Mouse (Mus musculus) MEL (cell line): Measurements from ENCODE around the gene 2810021J22Rik. TPM values are rescaled to one million over a fixed set of nuclear protein-coding genes. Genes with fewer than 3 reads are reported as not detected.

ENCODE experiments used
- DNase-seq: peaks from one replicate; pipeline ENCODE4 v3.0.0; 2011; ENCODE audit warnings: low read depth, low spot score
- H3K27ac ChIP-seq: 2 replicates; pipeline ENCODE4 v1.5.1; 2012; ENCODE audit warnings: low read depth, mild to moderate bottlenecking, control low read depth, low read length, moderate library complexity; ENCODE audit not compliant: control insufficient read depth
- H3K27me3 ChIP-seq, 2 experiments: fragments of 150-350 bp in 1 of 2; sonication (generic) in 1 of 2; 2 replicates each; pipeline ENCODE4 v1.6.1; 2012; ENCODE audit warnings: low read length in 2 of 2, mild to moderate bottlenecking in 2 of 2, improper control_type of control experiment in 1 of 2, moderate library complexity in 1 of 2; ENCODE audit not compliant: insufficient read depth in 2 of 2, control insufficient read depth in 1 of 2
- H3K36me3 ChIP-seq, 2 experiments: 2 replicates each; pipeline ENCODE4 v1.6.1; 2012 to 2014; ENCODE audit warnings: low read length in 2 of 2, improper control_type of control experiment in 1 of 2, inconsistent platforms in 1 of 2, mild to moderate bottlenecking in 1 of 2; ENCODE audit not compliant: insufficient read depth in 2 of 2, control insufficient read depth in 1 of 2
- H3K4me1 ChIP-seq, 2 experiments: fragments of 150-350 bp in 1 of 2; sonication (generic) in 1 of 2; 2 replicates each; pipeline ENCODE4 v1.6.1; 2012; ENCODE audit warnings: low read length in 2 of 2, improper control_type of control experiment in 1 of 2, mild to moderate bottlenecking in 1 of 2; ENCODE audit not compliant: insufficient read depth in 2 of 2, control insufficient read depth in 1 of 2
- H3K4me3 ChIP-seq, 2 experiments: fragments of 150-350 bp in 1 of 2; sonication (generic) in 1 of 2; 2 replicates each; pipeline ENCODE4 v1.5.1; 2012; ENCODE audit warnings: low read depth in 2 of 2, low read length in 2 of 2, mild to moderate bottlenecking in 2 of 2, moderate library complexity in 2 of 2, control low read depth in 1 of 2, improper control_type of control experiment in 1 of 2; ENCODE audit not compliant: control insufficient read depth in 1 of 2, insufficient read depth in 1 of 2
- H3K79me2 ChIP-seq: 2 replicates; pipeline ENCODE4 v1.6.1; 2012; ENCODE audit warnings: mild to moderate bottlenecking, low read length, moderate library complexity; ENCODE audit not compliant: control insufficient read depth, poor library complexity, insufficient read depth
- H3K9ac ChIP-seq: 2 replicates; pipeline ENCODE4 v1.6.1; 2012; ENCODE audit warnings: low read depth, mild to moderate bottlenecking, control low read depth, low read length, moderate library complexity; ENCODE audit not compliant: control insufficient read depth, poor library complexity, severe bottlenecking
- H3K9me3 ChIP-seq: fragments of 150-350 bp; sonication (generic); replicated peaks from 2 replicates; pipeline ENCODE4 v1.6.1; 2012; ENCODE audit warnings: mild to moderate bottlenecking, low read length, improper control_type of control experiment, moderate library complexity; ENCODE audit not compliant: insufficient read depth
- CTCF ChIP-seq, 3 experiments: IDR thresholded peaks in 2 of 3; conservative IDR thresholded peaks in 1 of 3; 2 replicates each; pipeline ENCODE4 v1.5.1; 2011 to 2012; ENCODE audit warnings: low read length in 3 of 3, low read depth in 2 of 3, mild to moderate bottlenecking in 2 of 3, improper control_type of control experiment in 1 of 3, inconsistent platforms in 1 of 3, mixed read lengths in 1 of 3, moderate library complexity in 1 of 3; ENCODE audit not compliant: control insufficient read depth in 1 of 3, insufficient read depth in 1 of 3, poor library complexity in 1 of 3, severe bottlenecking in 1 of 3
- ETS1 ChIP-seq: IDR thresholded peaks from 2 replicates; pipeline ENCODE4 v1.6.1; 2012; ENCODE audit warnings: low read depth, mild to moderate bottlenecking, inconsistent platforms, low read length, improper control_type of control experiment, moderate library complexity
- GATA1 ChIP-seq: IDR thresholded peaks from 2 replicates; pipeline ENCODE4 v1.6.1; 2011; ENCODE audit warnings: low read depth, low read length, improper control_type of control experiment
- HCFC1 ChIP-seq: IDR thresholded peaks from 2 replicates; pipeline ENCODE4 v1.6.1; 2012; ENCODE audit warnings: low read depth, mild to moderate bottlenecking, inconsistent platforms, low read length, improper control_type of control experiment, moderate library complexity
- KAT2A ChIP-seq: conservative IDR thresholded peaks from 2 replicates; pipeline ENCODE4 v1.6.1; 2012; ENCODE audit warnings: low read depth, low read length, improper control_type of control experiment, inconsistent platforms
- MAZ ChIP-seq: IDR thresholded peaks from 2 replicates; pipeline ENCODE4 v1.6.1; 2012; ENCODE audit warnings: low read depth, mild to moderate bottlenecking, inconsistent platforms, low read length, improper control_type of control experiment
- MEF2A ChIP-seq: IDR thresholded peaks from 2 replicates; pipeline ENCODE4 v1.6.1; 2014; ENCODE audit warnings: low read depth, mild to moderate bottlenecking, inconsistent platforms, low read length, improper control_type of control experiment; ENCODE audit not compliant: poor library complexity, insufficient replicate concordance, severe bottlenecking; ENCODE audit errors: extremely low read depth
- MXI1 ChIP-seq: IDR thresholded peaks from 2 replicates; pipeline ENCODE4 v1.6.1; 2011; ENCODE audit warnings: mild to moderate bottlenecking, low read depth, low read length, improper control_type of control experiment
- MYC ChIP-seq: IDR thresholded peaks from 2 replicates; pipeline ENCODE4 v1.6.1; 2011; ENCODE audit warnings: low read depth, mild to moderate bottlenecking, low read length, improper control_type of control experiment, moderate library complexity
- NELFE ChIP-seq: IDR thresholded peaks from 2 replicates; pipeline ENCODE4 v1.6.1; 2011; ENCODE audit warnings: low read depth, low read length, improper control_type of control experiment
- POLR2A ChIP-seq, 2 experiments: IDR thresholded peaks; 2 replicates each; pipeline ENCODE4 v1.6.1; 2011 to 2012; ENCODE audit warnings: low read length in 2 of 2, mild to moderate bottlenecking in 2 of 2, control low read depth in 1 of 2, improper control_type of control experiment in 1 of 2, low read depth in 1 of 2, moderate library complexity in 1 of 2; ENCODE audit not compliant: control insufficient read depth in 1 of 2, insufficient read depth in 1 of 2, poor library complexity in 1 of 2
- POLR2AphosphoS2 ChIP-seq: IDR thresholded peaks from 2 replicates; pipeline ENCODE4 v1.6.1; 2011; ENCODE audit warnings: low read length, improper control_type of control experiment
- RAD21 ChIP-seq: IDR thresholded peaks from 2 replicates; pipeline ENCODE4 v1.6.1; 2011; ENCODE audit warnings: mild to moderate bottlenecking, low read depth, low read length, improper control_type of control experiment
- SMC3 ChIP-seq: IDR thresholded peaks from 2 replicates; pipeline ENCODE4 v1.6.1; 2011; ENCODE audit warnings: low read depth, low read length, improper control_type of control experiment
- TBP ChIP-seq: IDR thresholded peaks from 2 replicates; pipeline ENCODE4 v1.8.0; 2011; ENCODE audit warnings: low read depth, low read length, improper control_type of control experiment
- ZMIZ1 ChIP-seq: IDR thresholded peaks from 2 replicates; pipeline ENCODE4 v1.6.1; 2012; ENCODE audit warnings: low read depth, mild to moderate bottlenecking, inconsistent platforms, low read length, improper control_type of control experiment, moderate library complexity
- ZNF384 ChIP-seq: IDR thresholded peaks from 2 replicates; pipeline ENCODE4 v1.6.1; 2012; ENCODE audit warnings: low read depth, mild to moderate bottlenecking, inconsistent platforms, low read length, improper control_type of control experiment
- polyA plus RNA-seq, 2 experiments: library from polyadenylated mRNA; stranded (reverse) in 1 of 2; unstranded in 1 of 2; fragments of >175 nt in 1 of 2; fragments of >200 nt in 1 of 2; gene quantifications; 2 replicates each; pipeline versions ENCODE4 v1.2.1 to v1.2.4; 2012; ENCODE audit warnings: low replicate concordance in 2 of 2, low read depth in 1 of 2; ENCODE audit not compliant: insufficient read length in 2 of 2, insufficient read depth in 1 of 2, missing spikeins in 1 of 2
- total RNA-seq: library from RNA; depleted of rRNA; stranded (reverse); fragments of 300-350 nt; gene quantifications from 2 replicates; pipeline ENCODE4 v1.2.3, GENCODE M21; 2012

The 2810021J22Rik gene
- total and polyA plus RNA-seq, 3 experiments = 5.8 to 6.2 TPM; not detected in 1

GRCm38 (mm10) chr11:58927790-58928651, 61.0 kb downstream of the 2810021J22Rik start (continued):
- TF ChIP-seq POLR2AphosphoS2 = peak; percentile 65; the same call in 1 of the 2 replicates
- 0 out of 2 replicates have a peak, but pooled peaks have one; percentile 31 for TF ChIP-seq MYC
- TF ChIP-seq CTCF (IDR thresholded peaks at IDR 0.05 in 2 of 3, conservative IDR thresholded peaks at IDR 0.05 in 1 of 3; ENCODE audit: control insufficient read depth in 1 of 3, insufficient read depth in 1 of 3, low read depth in 2 of 3, low read length in 3 of 3, poor library complexity in 1 of 3, severe bottlenecking in 1 of 3) = peak; percentile 65 to 82 (median 74)
- TF ChIP-seq KAT2A = no peak
- peak; percentile 40 for TF ChIP-seq RAD21
- TF ChIP-seq HCFC1 = 0 out of 2 replicates have a peak, but pooled peaks have one; percentile 27
- no peak for TF ChIP-seq ETS1
- no peak for TF ChIP-seq MEF2A
- peak; percentile 87 for TF ChIP-seq ZMIZ1
- peak; percentile 99 for TF ChIP-seq TBP
- peak in 1 of 2 experiments; percentile 82; a peak in 2 of 4 replicates for TF ChIP-seq POLR2A (IDR thresholded peaks at IDR 0.05; ENCODE audit: control insufficient read depth in 1 of 2, insufficient read depth in 1 of 2, low read depth in 1 of 2, low read length in 2 of 2, poor library complexity in 1 of 2)
- 0 out of 2 replicates have a peak, but pooled peaks have one; percentile 13 for TF ChIP-seq GATA1
- TF ChIP-seq MXI1 = peak; percentile 58; the same call in 1 of the 2 replicates
- peak; percentile 49 for TF ChIP-seq SMC3

- H3K9ac ChIP-seq = no peak overlapping the region
- H3K27me3 ChIP-seq = no peaks in the 10 kb centered on the region
- peaks cover 1% of the 10 kb centered on the region; the same call in 1 of the 2 replicates for H3K79me2 ChIP-seq
- H3K4me1 ChIP-seq = peaks cover 4 to 15% of the 10 kb centered on the region in 2 experiments; a peak in 3 of 4 replicates
- no peak overlapping the region for H3K4me3 ChIP-seq
- no peak overlapping the region for H3K27ac ChIP-seq
- H3K9me3 ChIP-seq = no peaks in the 10 kb centered on the region
- no peak for DNase-seq
- no peak; the same call in 1 of the 2 replicates for TF ChIP-seq NELFE
- 0 out of 2 replicates have a peak, but pooled peaks have one; percentile 30 for TF ChIP-seq MAZ
- no peak for TF ChIP-seq ZNF384
- TF ChIP-seq CTCF (IDR thresholded peaks at IDR 0.05 in 2 of 3, conservative IDR thresholded peaks at IDR 0.05 in 1 of 3; ENCODE audit: control insufficient read depth in 1 of 3, insufficient read depth in 1 of 3, low read depth in 2 of 3, low read length in 3 of 3, poor library complexity in 1 of 3, severe bottlenecking in 1 of 3) = no peak
- TF ChIP-seq, all 39 proteins: peak for 1
- peaks cover 0 to 13% of the 10 kb centered on the region in 2 experiments; a peak in 2 of 4 replicates for H3K36me3 ChIP-seq
Observed at GRCm38 (mm10) chr11:58929055-58929454, 62.0 kb downstream of the 2810021J22Rik start.
